Mouse (Mus musculus): ENCODE data around the gene Gga2. TPM values are rescaled to one million over a fixed set of nuclear protein-coding genes. Genes with fewer than 3 reads are reported as not detected.
A peak's percentile ranks its signal among the peaks of the same experiment; 100 is the strongest.

Gga2 gene
- 10 to 100 TPM; 29.0 to 30.3 TPM for total RNA-seq (2021)
- long read RNA-seq, full-length matches to known transcripts = 44 of 58 reads
- long read RNA-seq, partial matches to known transcripts = 4 of 58 reads
- long read RNA-seq, other reads (novel, unspliced or antisense) = 10 of 58 reads

GRCm38 (mm10) chr7:122020667-122021354 is at the start of gene Gga2:
Gene Gga2 (minus strand): TSS chr7:122021222.
- peak; percentile 79 to 90 for DNase-seq (ENCODE audit: low spot score in 2 of 2)

GRCm38 (mm10) chr7:122067517-122068381 is 46.7 kb upstream of the Gga2 start:
- DNase-seq (ENCODE audit: low spot score in 2 of 2) = peak in 1 of 2 experiments; percentile 16

- peak; percentile 98 to 99 for DNase-seq (ENCODE audit: low spot score in 2 of 2)
Observed at GRCm38 (mm10) chr7:122066945-122067516, 46.0 kb upstream of the Gga2 start, which contains the start of the genes Ubfd1 and Ears2. Gene Ubfd1 (plus strand): TSS chr7:122067175. Gene Ears2 (minus strand): TSS chr7:122067263.

GRCm38 (mm10) chr7:122066102-122066944 is 45.3 kb upstream of the Gga2 start:
- no peak for DNase-seq (ENCODE audit: low spot score in 2 of 2)

- no peak for DNase-seq (ENCODE audit: low spot score in 2 of 2)
Observed at GRCm38 (mm10) chr7:122065656-122066055, 44.6 kb upstream of the Gga2 start.

- DNase-seq (ENCODE audit: low spot score in 2 of 2) = no peak
Observed at GRCm38 (mm10) chr7:122056633-122057032, 35.6 kb upstream of the Gga2 start.

GRCm38 (mm10) chr7:122050834-122051233 is 29.8 kb upstream of the Gga2 start:
- no peak for DNase-seq (ENCODE audit: low spot score in 2 of 2)

- DNase-seq (ENCODE audit: low spot score in 2 of 2) = no peak
Observed at GRCm38 (mm10) chr7:122048191-122048590, 27.2 kb upstream of the Gga2 start.

GRCm38 (mm10) chr7:122046813-122047212 is 25.8 kb upstream of the Gga2 start:
- DNase-seq (ENCODE audit: low spot score in 2 of 2) = no peak

GRCm38 (mm10) chr7:122045711-122046110 is 24.7 kb upstream of the Gga2 start:
- no peak for DNase-seq (ENCODE audit: low spot score in 2 of 2)

- peak in 1 of 2 experiments; percentile 40 for DNase-seq (ENCODE audit: low spot score in 2 of 2)
Observed at GRCm38 (mm10) chr7:122045181-122045634, 24.2 kb upstream of the Gga2 start.

- no peak for DNase-seq (ENCODE audit: low spot score in 2 of 2)
Observed at GRCm38 (mm10) chr7:122044106-122044505, 23.1 kb upstream of the Gga2 start.

- peak in 1 of 2 experiments; percentile 31 for DNase-seq (ENCODE audit: low spot score in 2 of 2)
Observed at GRCm38 (mm10) chr7:122034348-122034747, 13.3 kb upstream of the Gga2 start.

- no peak for DNase-seq (ENCODE audit: low spot score in 2 of 2)
Observed at GRCm38 (mm10) chr7:122033371-122033770, 12.3 kb upstream of the Gga2 start.

- no peak for DNase-seq (ENCODE audit: low spot score in 2 of 2)
Observed at GRCm38 (mm10) chr7:122022131-122022530, 1.1 kb upstream of the Gga2 start.

- DNase-seq (ENCODE audit: low spot score in 2 of 2) = peak in 1 of 2 experiments; percentile 21
Observed at GRCm38 (mm10) chr7:122020273-122020666, 752 bp downstream of the Gga2 start.

GRCm38 (mm10) chr7:122018978-122019377 is 2.0 kb downstream of the Gga2 start:
- DNase-seq (ENCODE audit: low spot score in 2 of 2) = peak; percentile 32 to 68

GRCm38 (mm10) chr7:122018247-122018646 is 2.8 kb downstream of the Gga2 start:
- no peak for DNase-seq (ENCODE audit: low spot score in 2 of 2)

GRCm38 (mm10) chr7:122015734-122016133 is 5.3 kb downstream of the Gga2 start:
- DNase-seq (ENCODE audit: low spot score in 2 of 2) = no peak

GRCm38 (mm10) chr7:122015105-122015504 is 5.9 kb downstream of the Gga2 start:
- no peak for DNase-seq (ENCODE audit: low spot score in 2 of 2)

All from layer of hippocampus, adult 18-20 months (tissue).